Mouse (Mus musculus) bone marrow, adult 2 months (tissue): ENCODE results near the gene Tlr3.

Experiments
- CTCF ChIP-seq: fragments of 200-500 bp; IDR thresholded peaks from 2 replicates; pipeline ENCODE4 v1.5.1; 2011; ENCODE audit warnings: low read length, control low read depth; ENCODE audit not compliant: control insufficient read depth, insufficient read depth
- POLR2A ChIP-seq: fragments of 200-500 bp; IDR thresholded peaks from 2 replicates; pipeline ENCODE4 v1.6.1; 2011; ENCODE audit warnings: low read depth, mild to moderate bottlenecking, control low read depth, low read length, borderline replicate concordance; ENCODE audit not compliant: control insufficient read depth

DNA sequence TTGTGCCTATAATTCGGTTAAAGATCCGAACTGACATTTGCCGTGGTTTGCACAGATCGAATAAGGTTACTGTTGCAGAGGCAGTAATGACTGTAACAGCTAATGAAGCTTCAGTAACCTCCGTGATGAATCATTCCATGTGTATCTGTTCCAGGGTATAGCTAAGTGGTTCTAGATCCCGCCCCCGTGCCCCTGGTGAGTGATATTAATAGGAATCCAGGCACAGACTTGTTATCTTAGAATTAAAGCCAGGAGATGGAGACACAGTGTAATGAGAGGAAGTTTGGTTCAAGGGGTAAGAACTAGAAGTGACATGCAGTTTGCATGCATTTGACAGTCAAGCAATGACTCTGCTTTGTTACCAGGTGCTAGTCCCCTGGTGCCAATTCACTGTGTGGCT lies 9.3 kb upstream of the Tlr3 start:
- TF ChIP-seq CTCF (no peak), POLR2A (no peak)
